Mouse (Mus musculus): ENCODE results near the gene Morc3. TPM values are rescaled to one million over a fixed set of nuclear protein-coding genes. Genes with fewer than 3 reads are reported as not detected.
A peak's percentile ranks its signal among the peaks of the same experiment; 100 is the strongest.
"Not testable (repeated sequence)": the region's sequence is repeated elsewhere in the genome, so short reads cannot be mapped to it uniquely, and the experiment has no call there.

Gene Morc3
- total RNA-seq, 2 experiments from 2014 or later = 38.9 to 40.2 TPM

DNA sequence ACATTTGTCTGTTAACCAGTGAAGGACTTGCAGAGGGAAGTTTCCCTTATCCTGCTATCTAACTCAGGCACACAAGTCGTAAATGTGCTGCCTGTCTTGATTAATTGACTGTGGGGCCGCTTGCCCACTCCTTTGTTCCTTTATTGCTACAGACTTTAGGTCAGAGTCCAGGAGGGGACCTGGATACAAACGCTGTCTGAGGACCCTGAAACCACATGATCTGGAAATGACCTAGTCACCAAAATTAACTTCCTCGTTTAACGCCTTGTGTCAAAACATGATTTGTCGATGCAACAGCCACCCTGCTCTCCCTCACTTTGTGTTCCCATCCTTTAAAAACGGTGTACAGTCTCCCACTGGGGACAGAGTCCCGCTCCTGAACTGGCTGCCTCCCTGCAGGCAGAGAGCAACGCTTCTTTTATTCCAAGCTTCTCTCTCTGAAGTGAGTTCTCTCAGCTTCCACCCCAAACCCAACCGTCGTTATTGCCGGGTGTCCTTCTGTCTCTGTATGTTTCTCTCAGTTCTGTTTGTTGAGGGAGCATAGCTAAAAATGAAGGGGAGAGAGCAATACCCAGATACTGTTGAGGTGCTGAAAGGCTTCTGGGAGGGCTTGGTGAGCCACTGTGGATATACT lies 13.1 kb upstream of the Morc3 start:
- DNase-seq (ENCODE audit: low spot score in 2 of 2) = no peak

DNA sequence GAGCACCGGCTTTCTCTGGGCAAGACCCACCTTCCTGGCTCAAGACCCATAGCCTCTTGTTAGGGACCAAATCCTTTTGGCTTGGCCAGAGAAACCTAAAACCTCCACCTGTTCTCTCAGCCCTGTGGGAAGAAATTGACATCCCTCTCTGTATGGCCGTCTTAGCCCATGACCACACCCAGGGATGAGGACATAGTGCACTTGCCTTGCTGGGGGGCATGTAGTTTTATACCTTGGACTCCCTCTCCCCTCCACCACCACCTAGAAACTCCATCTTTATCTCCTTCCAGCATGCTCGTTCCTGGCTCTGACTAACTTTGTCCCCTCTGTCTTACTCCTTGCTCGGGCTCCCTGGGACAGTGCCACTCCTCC lies 12.6 kb upstream of the Morc3 start:
- DNase-seq (ENCODE audit: low spot score in 2 of 2) = no peak

DNA sequence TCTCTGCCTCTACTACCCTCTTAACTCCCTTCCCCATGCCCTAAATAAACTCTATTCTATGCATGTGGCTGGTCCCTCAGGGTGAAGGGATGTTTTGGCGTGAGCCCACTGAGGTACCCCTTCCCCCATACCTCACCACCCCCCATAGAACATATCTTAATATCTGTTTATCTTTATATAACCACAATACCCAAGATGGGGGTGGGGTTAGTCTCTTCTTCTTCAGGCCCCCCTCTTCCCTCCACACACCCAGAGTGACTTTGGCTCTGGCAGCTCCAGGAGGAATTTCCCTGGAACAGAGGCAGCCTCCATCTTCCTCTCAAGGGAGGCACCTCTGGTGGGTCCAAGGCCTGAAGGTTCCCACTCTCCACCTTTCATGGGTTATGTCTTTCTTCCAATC lies 11.9 kb upstream of the Morc3 start:
- no peak for DNase-seq (ENCODE audit: low spot score in 2 of 2)

DNA sequence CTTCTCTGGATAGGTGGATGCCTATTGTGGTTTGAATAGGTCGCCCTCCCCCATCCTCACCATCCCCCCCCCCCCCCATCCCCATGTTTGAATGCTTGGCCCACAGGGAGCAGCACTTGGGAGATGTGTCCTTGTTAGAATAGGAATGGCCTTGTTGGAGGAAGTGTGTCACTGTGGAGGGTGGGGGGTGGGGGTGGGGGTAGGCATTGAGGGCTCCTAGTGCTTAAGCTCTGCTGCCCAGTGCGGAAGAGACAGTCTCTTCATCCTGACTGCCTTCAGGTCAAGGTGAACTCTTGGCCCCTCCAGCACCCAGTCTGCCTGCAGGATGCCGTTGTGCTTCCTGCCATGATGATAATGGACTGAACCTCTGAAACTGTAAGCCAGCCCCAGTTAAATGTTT lies 10.2 kb upstream of the Morc3 start:
- DNase-seq (ENCODE audit: low spot score in 2 of 2) = no peak

DNA sequence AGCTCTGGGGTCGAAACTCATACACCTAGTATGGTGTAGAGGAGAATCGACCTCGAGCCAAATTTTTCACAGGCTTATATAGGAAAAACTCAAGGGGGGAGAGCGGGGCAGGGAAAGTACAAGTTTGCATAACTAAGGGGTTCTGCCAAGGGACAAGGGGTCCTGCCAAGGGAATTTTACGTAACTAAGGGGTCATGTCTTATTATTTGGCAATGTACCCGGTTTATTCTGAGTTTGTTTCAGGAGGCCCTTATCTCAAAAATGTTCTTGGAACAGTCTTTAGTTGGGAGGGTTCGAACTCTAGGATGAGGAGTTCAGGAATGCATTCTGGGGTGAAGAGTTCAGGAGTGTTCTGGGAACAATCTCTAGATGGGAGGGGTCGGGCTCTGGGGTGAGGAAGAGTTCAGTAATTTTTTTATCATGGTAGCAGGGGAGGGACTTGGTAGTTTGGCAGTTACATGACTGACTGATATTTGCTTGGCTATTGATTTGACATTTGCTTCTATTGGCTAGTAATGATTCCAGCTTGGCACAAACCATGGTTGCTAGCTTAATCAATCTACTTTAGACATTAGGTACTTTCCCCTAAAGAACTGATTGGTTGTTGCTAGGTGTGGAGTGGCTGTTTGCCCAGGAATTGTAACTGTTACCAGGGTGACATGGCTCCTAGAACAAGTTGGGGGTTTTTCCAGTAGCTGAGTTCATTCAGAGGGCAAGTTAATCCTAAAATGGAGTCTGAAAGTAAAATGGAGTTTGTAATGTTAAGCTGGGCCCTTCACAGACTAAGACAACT lies 9.3 kb upstream of the Morc3 start:
- not testable (repeated sequence) for DNase-seq (ENCODE audit: low spot score in 2 of 2)

DNA sequence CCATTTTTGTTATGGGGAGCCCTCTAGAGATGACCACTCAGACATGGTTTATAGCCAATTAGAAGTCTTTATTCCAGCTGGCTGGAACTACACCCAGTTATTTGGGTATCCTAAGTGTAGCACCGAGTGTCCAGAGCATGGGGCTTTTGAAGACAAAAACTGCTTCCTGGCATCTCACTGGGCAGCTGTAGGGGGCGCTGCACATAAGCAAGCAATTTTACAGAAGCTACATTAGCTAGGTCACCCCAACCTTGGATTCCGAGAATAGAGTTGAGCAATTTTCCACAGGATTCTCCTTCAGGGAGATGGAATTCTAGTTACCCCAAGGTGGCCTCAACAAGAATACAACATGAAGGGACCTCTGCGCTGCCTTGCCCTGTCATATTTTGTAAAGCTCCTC lies 7.1 kb upstream of the Morc3 start:
- DNase-seq (ENCODE audit: low spot score in 2 of 2) = no peak

DNA sequence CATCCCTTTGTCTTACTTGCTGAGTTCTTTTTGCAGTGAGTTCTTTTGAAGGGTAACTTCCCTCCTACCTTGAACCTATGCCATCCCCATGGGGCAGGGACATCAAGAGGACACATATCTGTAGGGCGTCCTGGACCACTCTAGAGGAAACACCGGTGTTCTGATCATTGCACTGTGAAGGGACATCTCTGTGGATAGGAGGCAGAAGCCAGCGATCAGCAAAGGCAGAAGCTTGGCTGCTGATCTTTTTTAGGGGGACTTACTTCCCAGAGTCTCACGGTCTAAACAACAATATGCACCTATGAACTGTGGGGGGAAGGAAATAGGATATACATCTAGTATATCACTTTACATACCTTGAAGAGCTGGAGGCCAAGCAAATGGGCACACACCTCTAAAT lies 6.5 kb upstream of the Morc3 start:
- no peak for DNase-seq (ENCODE audit: low spot score in 2 of 2)

DNA sequence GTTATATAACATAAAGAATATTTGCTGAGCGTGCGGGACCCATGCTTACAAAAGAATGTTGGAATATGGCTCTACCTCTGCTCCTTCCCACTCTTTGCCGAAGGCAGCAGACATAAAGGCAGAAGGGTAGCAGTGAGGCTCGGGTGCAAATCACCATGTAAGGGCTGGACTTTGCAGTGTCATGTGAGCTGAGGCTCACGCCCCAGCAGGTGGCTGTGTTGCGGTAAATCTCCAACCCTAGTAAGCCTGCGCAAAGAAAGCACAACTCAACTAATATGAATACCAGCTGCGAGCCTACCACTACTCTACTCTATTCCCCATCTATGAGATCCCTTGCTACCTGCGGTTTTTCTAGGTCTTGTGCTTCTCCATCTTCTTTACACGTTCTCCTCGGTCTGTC lies 5.9 kb upstream of the Morc3 start:
- DNase-seq (ENCODE audit: low spot score in 2 of 2) = no peak

DNA sequence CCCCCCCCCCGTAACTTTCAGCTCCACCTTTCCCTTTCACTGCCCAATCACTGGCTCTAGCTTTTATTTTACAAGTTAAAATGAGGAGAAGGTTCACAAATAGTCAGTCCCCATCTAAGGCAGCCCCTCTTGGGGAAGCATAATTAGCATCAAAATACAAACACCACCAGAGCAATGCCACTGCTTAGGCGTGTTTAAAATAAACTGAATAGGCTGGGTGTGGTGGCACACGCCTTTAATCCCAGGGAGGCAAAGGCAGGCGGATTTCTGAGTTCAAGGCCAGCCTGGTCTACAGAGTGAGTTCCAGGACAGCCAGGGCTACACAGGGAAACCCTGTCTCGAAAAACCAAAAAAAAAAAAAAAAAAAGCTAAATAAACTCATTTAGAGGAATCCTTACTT lies 5.4 kb upstream of the Morc3 start:
- not testable (repeated sequence) for DNase-seq (ENCODE audit: low spot score in 2 of 2)

DNA sequence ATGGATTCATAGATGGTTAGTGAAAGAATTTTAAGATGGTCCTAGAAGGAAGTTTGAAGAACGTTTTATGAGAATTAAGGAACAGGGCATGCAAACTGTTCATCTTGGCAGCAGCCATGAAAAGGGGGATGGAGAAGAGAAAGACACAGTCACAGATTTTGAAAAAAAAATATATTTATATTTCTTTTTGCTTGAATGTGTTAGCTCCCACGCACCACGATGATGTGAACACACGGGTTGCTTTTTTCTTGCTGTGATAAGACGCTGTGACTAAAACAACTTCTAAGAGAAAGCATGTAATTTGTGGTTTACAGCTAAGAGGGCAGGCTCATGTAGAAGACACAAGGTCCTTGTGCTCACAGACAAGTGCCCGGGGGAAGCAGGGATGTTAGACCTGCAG lies 5.0 kb upstream of the Morc3 start:
- DNase-seq (ENCODE audit: low spot score in 2 of 2) = no peak

DNA sequence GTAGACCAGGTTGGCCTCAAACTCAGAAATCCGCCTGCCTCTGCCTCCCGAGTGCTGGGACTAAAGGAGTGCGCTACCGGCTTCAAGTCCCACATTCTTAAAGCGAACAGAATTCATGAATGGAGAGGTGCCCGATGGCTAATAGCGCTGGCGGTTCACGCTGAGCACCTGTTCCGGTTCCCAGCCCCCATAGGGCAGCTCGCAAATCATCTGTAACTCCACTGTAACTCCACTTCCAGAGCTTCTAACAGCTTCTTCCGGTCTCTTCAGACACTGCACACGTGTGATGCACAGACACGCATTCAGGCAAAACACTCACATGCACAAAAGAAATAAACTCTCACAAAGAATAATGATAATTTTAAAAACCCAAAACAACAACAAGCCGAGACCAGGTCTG lies 2.4 kb upstream of the Morc3 start:
- DNase-seq (ENCODE audit: low spot score in 2 of 2) = no peak

DNA sequence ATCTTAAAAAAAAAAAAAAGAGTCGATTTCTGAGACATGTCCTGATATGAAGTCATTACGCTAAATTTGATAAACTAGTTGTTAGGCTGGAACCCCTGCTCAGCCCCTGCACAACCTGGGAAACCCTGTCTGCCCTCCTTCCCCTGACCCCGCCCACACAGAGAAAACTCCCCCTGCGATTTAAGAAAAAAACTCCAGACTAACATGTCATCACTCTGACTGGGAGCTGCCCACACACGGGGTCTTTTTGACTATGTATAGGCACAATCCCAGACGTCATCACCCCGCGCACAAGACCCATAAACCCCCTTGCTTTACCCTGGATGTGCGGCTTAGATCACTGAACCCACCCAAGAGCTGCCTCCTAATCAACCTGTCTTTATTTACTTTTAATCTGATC lies 1.9 kb upstream of the Morc3 start:
- no peak for DNase-seq (ENCODE audit: low spot score in 2 of 2)

DNA sequence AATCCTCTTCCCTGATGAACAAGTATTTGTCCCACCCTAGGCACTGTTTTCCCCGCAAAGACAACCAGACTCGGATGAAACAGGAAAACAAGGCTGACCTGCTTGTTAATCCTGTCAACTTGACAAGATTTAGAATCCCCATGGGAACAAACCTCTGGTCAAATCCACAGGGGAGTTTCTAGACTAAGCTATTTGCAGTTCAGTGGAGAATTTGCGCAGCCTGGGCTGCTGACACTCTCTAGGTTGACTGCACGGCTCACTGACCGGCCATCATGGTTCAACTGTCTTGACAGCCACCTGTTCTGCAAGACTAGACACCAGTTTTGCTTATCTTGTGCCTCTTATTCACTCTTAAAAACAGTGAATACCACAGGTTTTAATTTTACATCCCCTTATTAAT lies 1.0 kb upstream of the Morc3 start:
- DNase-seq (ENCODE audit: low spot score in 2 of 2) = no peak

DNA sequence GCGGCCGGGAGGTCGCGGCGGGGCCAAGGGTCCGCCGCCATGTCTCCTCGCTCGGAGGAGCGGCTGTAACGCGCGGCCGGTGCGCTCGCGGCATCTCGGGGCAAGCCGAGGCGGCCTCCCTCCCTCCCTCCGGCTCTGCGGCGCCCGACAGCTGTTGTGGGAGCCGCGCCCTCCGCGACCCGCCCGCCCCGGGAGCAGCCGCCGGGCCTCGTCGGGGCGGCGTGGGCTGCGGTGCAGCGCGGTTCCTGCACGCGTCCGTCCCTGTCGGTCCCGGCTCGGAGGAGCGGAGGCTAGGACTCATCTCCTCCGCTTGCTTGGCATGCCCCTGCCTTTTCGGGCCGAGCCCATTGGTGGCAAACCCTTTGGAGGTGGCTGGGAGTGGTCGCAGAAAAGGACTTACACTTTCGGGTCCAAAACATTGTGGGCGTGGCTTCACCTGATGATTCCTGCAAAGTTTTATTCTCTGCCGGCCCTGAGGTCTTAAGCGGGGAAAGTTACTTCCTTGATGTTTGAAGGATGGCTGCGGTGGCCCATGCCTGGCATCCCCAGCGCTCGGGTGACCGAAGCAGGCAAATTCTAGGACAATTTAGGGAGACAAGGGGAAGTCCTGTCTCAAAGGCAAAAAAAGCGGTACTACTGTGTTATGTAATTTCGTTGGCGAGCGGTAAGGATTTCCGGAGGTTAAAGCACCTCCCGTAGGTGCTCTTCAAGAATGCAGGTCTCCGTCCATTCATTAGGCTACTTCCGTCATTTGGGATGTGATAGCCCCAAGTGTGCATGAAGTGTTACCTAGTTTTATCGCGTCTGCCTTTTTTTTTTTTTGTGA lies 743 bp downstream of the Morc3 start:
- peak in 1 of 2 experiments; percentile 28 for DNase-seq (ENCODE audit: low spot score in 2 of 2)

DNA sequence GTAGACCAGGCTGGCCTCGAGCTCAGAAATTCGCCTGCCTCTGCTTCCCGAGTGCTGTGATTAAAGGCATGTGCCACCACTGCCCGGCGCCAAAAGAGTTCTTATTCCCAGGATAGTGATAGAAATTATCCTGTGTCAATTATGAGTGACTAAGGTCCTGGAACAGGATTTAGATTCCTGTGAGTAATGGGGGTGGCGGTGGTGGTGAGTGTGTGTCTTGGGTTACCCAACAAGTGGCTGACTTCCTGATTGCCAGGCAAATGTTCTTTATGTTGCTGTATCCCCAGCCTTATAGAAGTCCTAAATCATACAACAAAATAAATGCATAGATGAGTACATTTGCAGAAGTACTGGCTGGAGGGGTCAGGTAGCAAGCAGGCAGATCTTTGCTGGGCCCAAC lies 1.6 kb downstream of the Morc3 start:
- no peak for DNase-seq (ENCODE audit: low spot score in 2 of 2)

DNA sequence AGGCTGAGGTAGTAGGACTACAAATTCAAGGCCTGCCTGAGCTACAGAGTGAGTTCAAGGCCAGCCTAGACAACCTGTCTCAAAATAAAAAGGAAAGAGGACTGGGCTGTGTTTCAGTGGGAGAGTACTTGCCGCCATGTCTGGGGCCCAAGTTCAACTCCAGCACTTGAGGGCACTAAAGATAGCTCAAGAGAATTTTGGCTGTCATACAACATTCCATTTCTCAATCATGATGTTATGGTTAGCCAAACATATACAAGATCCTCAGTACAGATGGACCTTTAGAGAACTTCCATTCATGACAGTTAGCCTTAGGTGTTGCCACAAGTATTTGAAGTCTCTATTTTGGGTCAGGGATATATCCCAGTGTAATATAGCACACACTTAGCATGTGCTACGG lies 2.2 kb downstream of the Morc3 start:
- DNase-seq (ENCODE audit: low spot score in 2 of 2) = no peak

DNA sequence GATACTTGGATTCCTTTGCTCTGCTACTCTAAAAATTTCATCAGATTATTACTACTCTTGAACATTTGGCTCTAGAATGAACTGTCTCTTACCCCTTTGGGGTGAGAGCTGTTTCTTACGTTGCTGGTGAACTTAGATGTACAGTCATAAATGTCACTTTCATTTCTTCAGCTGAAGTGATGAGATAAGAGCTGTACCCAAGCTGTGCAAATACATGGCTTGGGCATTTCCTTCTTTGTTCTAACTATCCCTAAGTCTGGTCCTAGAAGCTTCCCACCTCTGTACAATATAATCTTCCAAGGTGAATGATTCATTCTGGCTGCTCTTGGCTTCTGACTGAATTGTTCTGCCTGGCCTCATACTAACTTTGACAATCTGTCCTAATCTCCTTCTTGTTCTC lies 7.1 kb downstream of the Morc3 start:
- no peak for DNase-seq (ENCODE audit: low spot score in 2 of 2)

DNA sequence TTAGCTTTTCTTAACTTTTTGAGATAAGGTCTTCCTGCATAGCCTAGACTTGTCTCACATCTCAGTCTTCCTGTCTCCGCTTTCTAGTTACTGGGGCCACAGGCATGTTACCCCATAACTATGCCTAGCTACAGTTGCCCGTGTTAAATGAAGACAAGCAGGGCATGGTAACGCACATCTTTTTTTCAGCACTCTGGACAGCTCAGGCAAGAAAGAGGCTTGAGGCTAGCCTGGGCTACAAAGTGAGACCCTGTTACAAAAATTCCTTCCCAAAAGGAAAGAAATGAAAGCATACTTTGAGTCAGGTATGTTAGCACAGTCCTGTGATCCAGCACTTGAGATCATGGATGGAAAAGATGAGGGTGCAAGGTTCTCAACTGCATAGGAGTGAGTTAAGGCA lies 18.6 kb downstream of the Morc3 start:
- DNase-seq (ENCODE audit: low spot score in 2 of 2) = no peak

DNA sequence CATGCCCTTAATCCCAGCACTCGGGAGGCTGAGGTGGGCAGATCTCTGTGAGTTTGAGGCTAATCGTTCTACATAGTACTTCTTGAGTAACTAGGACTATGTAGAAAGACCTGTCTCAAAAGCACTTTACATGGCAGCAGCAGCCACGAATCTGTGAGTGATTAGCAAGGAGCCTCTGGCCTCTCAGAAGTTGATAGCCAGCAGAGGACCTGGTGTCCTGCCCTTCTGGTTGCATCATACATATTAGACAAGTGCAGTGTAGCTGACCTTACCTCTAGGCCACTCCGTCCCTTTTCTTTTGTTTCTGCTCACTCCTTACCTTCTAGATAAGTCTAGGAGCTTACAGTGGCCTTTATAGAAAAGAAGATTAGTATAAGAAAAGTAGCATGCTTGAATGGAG lies 28.0 kb downstream of the Morc3 start:
- DNase-seq (ENCODE audit: low spot score in 2 of 2) = no peak

DNA sequence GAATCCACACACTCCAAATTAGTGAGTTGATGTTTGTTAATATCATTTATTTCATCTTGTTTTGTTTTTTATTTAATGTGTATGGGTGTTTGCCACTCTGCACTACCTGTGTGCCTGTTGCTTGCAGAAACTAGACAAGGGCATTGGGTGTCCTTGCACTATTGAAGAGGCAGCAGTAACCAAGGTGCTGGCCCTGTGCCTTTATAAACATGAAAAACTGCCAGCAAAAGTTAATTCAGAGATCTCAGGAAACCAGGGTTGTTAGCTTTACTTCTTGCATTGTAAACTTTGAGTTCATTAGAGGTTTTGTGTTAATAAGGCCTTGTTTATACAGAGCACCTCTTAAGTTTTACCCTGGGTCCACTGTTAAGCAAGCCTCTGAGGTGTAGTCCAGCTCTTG lies 28.8 kb downstream of the Morc3 start:
- no peak for DNase-seq (ENCODE audit: low spot score in 2 of 2)

DNA sequence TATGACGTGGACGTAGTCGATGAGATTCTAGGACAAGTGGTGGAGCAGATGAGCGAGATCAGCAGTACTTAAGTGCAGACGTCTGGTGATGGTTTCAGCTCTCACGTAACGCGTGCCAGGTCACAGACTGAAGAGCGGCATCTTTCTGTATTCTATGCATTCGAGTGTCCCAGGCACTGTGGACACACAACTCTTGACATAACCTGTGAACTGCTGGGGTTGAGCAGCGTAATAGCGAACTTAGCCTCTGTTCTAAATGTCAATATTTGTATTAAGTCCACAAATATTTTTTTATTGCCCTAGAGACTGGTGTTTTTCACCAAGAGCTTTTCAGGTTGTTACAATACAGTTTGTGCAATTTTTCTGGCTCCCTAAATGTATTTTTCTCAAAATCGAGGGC lies 42.9 kb downstream of the Morc3 start:
- DNase-seq (ENCODE audit: low spot score in 2 of 2) = no peak

DNA sequence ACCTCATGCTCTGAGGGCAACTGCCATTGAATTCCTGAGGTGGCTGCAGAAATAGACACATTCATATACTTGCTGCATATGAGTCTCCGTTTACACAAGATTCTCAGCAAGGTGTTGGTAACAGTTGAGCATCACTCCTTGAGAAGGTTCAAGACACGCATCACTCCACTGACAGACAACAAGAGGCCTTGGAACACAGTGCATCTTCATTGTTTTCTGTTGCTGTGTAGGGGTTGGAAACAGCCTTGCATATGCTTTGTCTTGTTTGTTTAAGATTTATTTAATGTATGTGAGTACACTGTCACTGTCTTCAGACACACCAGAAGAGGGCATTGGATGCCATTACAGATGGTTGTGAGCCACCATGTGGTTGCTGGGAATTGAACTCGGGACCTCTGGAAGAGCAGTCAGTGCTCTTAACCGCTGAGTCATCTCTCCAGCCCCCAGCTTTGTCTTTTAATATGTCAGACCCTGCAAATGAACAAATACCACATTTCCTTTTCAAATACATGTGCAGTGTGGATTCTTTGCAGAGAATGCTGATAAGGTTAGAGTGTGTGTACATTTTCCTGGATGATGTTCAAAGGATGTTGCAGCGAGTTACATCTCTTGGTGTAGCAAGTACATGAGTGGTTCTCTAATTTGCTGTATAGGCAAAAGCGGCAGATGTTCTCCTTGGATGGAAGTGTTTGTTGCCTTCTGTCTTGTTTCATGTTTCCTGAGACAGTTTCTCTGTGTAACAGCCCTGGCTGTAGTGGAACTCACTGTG lies 45.9 kb downstream of the Morc3 start:
- DNase-seq (ENCODE audit: low spot score in 2 of 2) = no peak

Data from adrenal gland, postnatal 4 days (tissue).